11 mouse cellular contexts compared by ENCODE assay signal in genomic region chr2:71191391-71192194, GRCm38 (mm10). TPM values are rescaled to one million over a fixed set of nuclear protein-coding genes. Genes with fewer than 3 reads are reported as not detected.
DNase-seq lines count a peak whose midpoint lies in the region; ATAC-seq lines count a peak whose summit lies in the region.
"Had no signal": no experiment of that assay in that cellular context is flagged by ENCODE, and none has a peak within 500 bp of the region (broad histone marks: within the 10 kb centered on the region; RNA-seq: fewer than 3 reads in every experiment).

No protein-coding gene starts in this region.

- H3K9me3 ChIP-seq in heart, embryonic 15.5 days (replicated peaks) = no peaks in the 10 kb centered on the region
- H3K9me3 ChIP-seq in forebrain, embryonic 12.5 days = no peaks in the 10 kb centered on the region
- H3K9me3 ChIP-seq in midbrain, embryonic 11.5 days (ENCODE audit: control insufficient read depth, low read length) = no peaks in the 10 kb centered on the region

- DNase-seq in heart, adult 18-20 months = no peak
- DNase-seq in Muller cell, postnatal 12 days (ENCODE audit: inconsistent ontology term) = peak; percentile 30
- peak; percentile 90 for DNase-seq in midbrain, embryonic 11.5 days (ENCODE audit: low spot score, missing footprints)
- no peak for DNase-seq in urinary bladder, postnatal 25 days (ENCODE audit: low spot score)
- no peak for DNase-seq in left cerebral cortex, postnatal 14 days (ENCODE audit: low spot score in 2 of 2)
- DNase-seq in adrenal gland, postnatal 14 days = no peak
- DNase-seq: cerebellum, adult 18-20 months; layer of hippocampus, postnatal 36 days; lung, postnatal 36 days had no signal

- no peak overlapping the region for H3K27ac ChIP-seq in heart, embryonic 15.5 days
- H3K27ac ChIP-seq in forebrain, embryonic 12.5 days = peak overlapping the region; percentile 46
- no peak overlapping the region for H3K27ac ChIP-seq in midbrain, embryonic 11.5 days (ENCODE audit: low read depth, low read length)

- H3K4me3 ChIP-seq in heart, embryonic 15.5 days = peak overlapping the region; percentile 12; the same call in 1 of the 2 replicates
- H3K4me3 ChIP-seq in forebrain, embryonic 12.5 days (replicated peaks) = peak overlapping the region; percentile 24
- peak overlapping the region; percentile 0; the same call in 1 of the 2 replicates for H3K4me3 ChIP-seq in midbrain, embryonic 11.5 days (ENCODE audit: low read depth, low read length)

- intact Hi-C loops in left cerebral cortex, postnatal 14 days (cut with DNase I) = no loop called here

- H3K4me2 ChIP-seq in heart, embryonic 15.5 days = peak overlapping the region; percentile 40
- H3K4me2 ChIP-seq in forebrain, embryonic 12.5 days = peak overlapping the region; percentile 53
- H3K4me2 ChIP-seq in midbrain, embryonic 11.5 days = peak overlapping the region; percentile 37

- H3K9ac ChIP-seq in heart, embryonic 15.5 days = no peak overlapping the region
- no peak overlapping the region for H3K9ac ChIP-seq in forebrain, embryonic 12.5 days
- peak overlapping the region; percentile 16; the same call in 1 of the 2 replicates for H3K9ac ChIP-seq in midbrain, embryonic 11.5 days (ENCODE audit: low read length)

- H3K27me3 ChIP-seq in heart, embryonic 15.5 days = peaks cover 10% of the 10 kb centered on the region
- no peaks in the 10 kb centered on the region for H3K27me3 ChIP-seq in forebrain, embryonic 12.5 days
- H3K27me3 ChIP-seq in midbrain, embryonic 11.5 days (ENCODE audit: control insufficient read depth, insufficient read depth, low read length) = 0 out of 2 replicates have a peak, but pooled peaks cover 2% of the 10 kb centered on the region

- ATAC-seq in heart, embryonic 15.5 days (replicated peaks; ENCODE audit: insufficient number of reproducible peaks, insufficient read depth, low FRiP score, low read depth) = no peak
- peak; percentile 68; the same call in 1 of the 2 replicates for ATAC-seq in forebrain, embryonic 12.5 days (ENCODE audit: low FRiP score)
- peak; percentile 54 for ATAC-seq in midbrain, embryonic 11.5 days (ENCODE audit: low FRiP score)

- 30% methylated on average over 16 of the region's 16 CpGs for WGBS in heart, embryonic 15.5 days
- 6% methylated on average over 16 of the region's 16 CpGs for WGBS in forebrain, embryonic 12.5 days
- WGBS in midbrain, embryonic 11.5 days = 15% methylated on average over 16 of the region's 16 CpGs

- no peaks in the 10 kb centered on the region for H3K36me3 ChIP-seq in heart, embryonic 15.5 days
- H3K36me3 ChIP-seq in forebrain, embryonic 12.5 days (replicated peaks) = no peaks in the 10 kb centered on the region
- H3K36me3 ChIP-seq in midbrain, embryonic 11.5 days (ENCODE audit: control insufficient read depth, insufficient read depth, low read length) = no peaks in the 10 kb centered on the region

- peaks cover 10% of the 10 kb centered on the region for H3K4me1 ChIP-seq in heart, embryonic 15.5 days (replicated peaks)
- peaks cover 28% of the 10 kb centered on the region for H3K4me1 ChIP-seq in forebrain, embryonic 12.5 days
- peaks cover 23% of the 10 kb centered on the region for H3K4me1 ChIP-seq in midbrain, embryonic 11.5 days (ENCODE audit: control insufficient read depth, insufficient read depth, low read length)

RNA-seq across cellular contexts. Expression of gene Dync1i2, which starts 19.9 kb away (rescaled TPM):
- polyA plus RNA-seq in heart, embryonic 15.5 days (2015; fragmentation: Nextera tagmentation; extraction: Ambion mirVana) = 56.7 and 64.0 TPM in 2 replicates
- total RNA-seq in heart, adult 18-20 months (2021) = 10 to 100 TPM; 60.3 to 62.0 TPM
- polyA plus RNA-seq in forebrain, embryonic 12.5 days (2016; fragmentation: Nextera tagmentation; extraction: Ambion mirVana) = 171 and 182 TPM in 2 replicates
- polyA plus RNA-seq in midbrain, embryonic 11.5 days (2014; fragmentation: Nextera tagmentation; extraction: Ambion mirVana) = 189 and 206 TPM in 2 replicates
- total RNA-seq in left cerebral cortex, postnatal 14 days (2021) = 100 to 1,000 TPM; 137 to 146 TPM
- total RNA-seq in adrenal gland, postnatal 14 days (2021) = 84.0 and 84.5 TPM in 2 replicates

Comparison
In these comparisons a context has a peak if more than half of its experiments do, and no peak if none do; other contexts are left out.
1. DNase-seq: peak in Muller cell, postnatal 12 days (single experiment) and midbrain, embryonic 11.5 days (single experiment); none in heart, adult 18-20 months (0 of 2), urinary bladder, postnatal 25 days (single experiment), left cerebral cortex, postnatal 14 days (0 of 2) and adrenal gland, postnatal 14 days (single experiment).
2. Peak in every context shown above with its lines, with median percentiles within 50 percentile points of each other: H3K4me2 ChIP-seq and H3K4me3 ChIP-seq.